Mouse (Mus musculus) adrenal gland, adult (tissue): ENCODE data around the gene Selplg.

ENCODE experiments used
- DNase-seq, 2 experiments: peaks; one replicate each; pipeline ENCODE4 v3.0.0; 2022 to 2023; ENCODE audit warnings: low spot score in 1 of 2; ENCODE audit not compliant: inconsistent age in 2 of 2

Selplg gene

GRCm38 (mm10) chr5:113855117-113855516 lies 22.7 kb upstream of the Selplg start:
- peak in 1 of 2 experiments; percentile 45 for DNase-seq

- peak; percentile 88 to 96 for DNase-seq
Measured at GRCm38 (mm10) chr5:113854494-113854893, 22.1 kb upstream of the Selplg start.

- no peak for DNase-seq
Measured at GRCm38 (mm10) chr5:113853541-113853940, 21.1 kb upstream of the Selplg start.

GRCm38 (mm10) chr5:113852463-113852862 lies 20.0 kb upstream of the Selplg start:
- no peak for DNase-seq

GRCm38 (mm10) chr5:113850680-113851230 lies 18.3 kb upstream of the Selplg start:
- no peak for DNase-seq

GRCm38 (mm10) chr5:113847636-113848035 lies 15.2 kb upstream of the Selplg start:
- DNase-seq: peak; percentile 75 to 87

- no peak for DNase-seq
Measured at GRCm38 (mm10) chr5:113846656-113847055, 14.2 kb upstream of the Selplg start.

GRCm38 (mm10) chr5:113845627-113846026 lies 13.2 kb upstream of the Selplg start:
- DNase-seq: no peak

GRCm38 (mm10) chr5:113844721-113845120 lies 12.3 kb upstream of the Selplg start:
- peak in 1 of 2 experiments; percentile 88 for DNase-seq

- DNase-seq: no peak
Measured at GRCm38 (mm10) chr5:113844106-113844505, 11.7 kb upstream of the Selplg start.

- no peak for DNase-seq
Measured at GRCm38 (mm10) chr5:113842906-113843305, 10.5 kb upstream of the Selplg start.

GRCm38 (mm10) chr5:113842244-113842643 lies 9.8 kb upstream of the Selplg start:
- no peak for DNase-seq

GRCm38 (mm10) chr5:113841243-113842225 lies 9.1 kb upstream of the Selplg start:
- no peak for DNase-seq

- no peak for DNase-seq
Measured at GRCm38 (mm10) chr5:113840443-113840842, 8.0 kb upstream of the Selplg start.

GRCm38 (mm10) chr5:113836961-113837360 lies 4.5 kb upstream of the Selplg start:
- DNase-seq: no peak

- DNase-seq: no peak
Measured at GRCm38 (mm10) chr5:113833316-113833947, 988 bp upstream of the Selplg start.

- no peak for DNase-seq
Measured at GRCm38 (mm10) chr5:113831741-113832140, 703 bp downstream of the Selplg start.

GRCm38 (mm10) chr5:113830796-113831195 lies 1.6 kb downstream of the Selplg start:
- DNase-seq: no peak

- DNase-seq: peak; percentile 39 to 55
Measured at GRCm38 (mm10) chr5:113830292-113830643, 2.2 kb downstream of the Selplg start.

GRCm38 (mm10) chr5:113829566-113830291 lies 2.7 kb downstream of the Selplg start:
- no peak for DNase-seq

GRCm38 (mm10) chr5:113828481-113828880 lies 4.0 kb downstream of the Selplg start:
- no peak for DNase-seq
